Mouse (Mus musculus) hindbrain, embryonic 15.5 days (tissue): ENCODE measurements around the gene Prss48. TPM values are rescaled to one million over a fixed set of nuclear protein-coding genes. Genes with fewer than 3 reads are reported as not detected.
A peak's percentile ranks its signal among the peaks of the same experiment; 100 is the strongest.

ENCODE experiments used
- ATAC-seq: fragments of 200-750 bp; cut with Nextera tagmentation; 2 replicates; pipeline ENCODE4 v1.8.0; 2017; ENCODE audit warnings: low read depth, moderate number of reproducible peaks, moderate TSS enrichment; ENCODE audit not compliant: low FRiP score
- H3K27ac ChIP-seq: fragments of 300-500 bp; sonication (generic); replicated peaks from 2 replicates; pipeline ENCODE4 v1.5.1; 2015; ENCODE audit warnings: mild to moderate bottlenecking, inconsistent platforms
- H3K27me3 ChIP-seq: fragments of 300-500 bp; sonication (generic); 2 replicates; pipeline ENCODE4 v1.6.1; 2015; ENCODE audit warnings: control low read depth, inconsistent platforms
- H3K36me3 ChIP-seq: fragments of 300-500 bp; sonication (generic); 2 replicates; pipeline ENCODE4 v1.6.1; 2015; ENCODE audit warnings: control low read depth, inconsistent platforms
- H3K4me1 ChIP-seq: fragments of 300-500 bp; sonication (generic); replicated peaks from 2 replicates; pipeline ENCODE4 v1.6.1; 2015; ENCODE audit warnings: control low read depth, inconsistent platforms
- H3K4me2 ChIP-seq: fragments of 300-500 bp; sonication (generic); 2 replicates; pipeline ENCODE4 v1.6.1; 2015; ENCODE audit warnings: moderate library complexity, mild to moderate bottlenecking, inconsistent platforms
- H3K4me3 ChIP-seq: fragments of 300-500 bp; sonication (generic); 2 replicates; pipeline ENCODE4 v1.5.1; 2015; ENCODE audit warnings: mild to moderate bottlenecking, inconsistent platforms
- H3K9ac ChIP-seq: fragments of 300-500 bp; sonication (generic); 2 replicates; pipeline ENCODE4 v1.6.1; 2015; ENCODE audit warnings: inconsistent platforms
- H3K9me3 ChIP-seq: fragments of 300-500 bp; sonication (generic); 2 replicates; pipeline ENCODE4 v1.6.1; 2016; ENCODE audit warnings: control low read depth, inconsistent platforms
- WGBS: fragments of 180-500 bp; shearing (Covaris S2); methylation state at CpG from one replicate; pipeline ENCODE4 v1.1.7; 2015; 5-methylcytosine and 5-hydroxymethylcytosine counted together
- polyA plus RNA-seq: library from polyadenylated mRNA; unstranded; fragments of >200 nt; fragmentation: Nextera tagmentation; extraction: Ambion mirVana; gene quantifications from 2 replicates; pipeline ENCODE4 v1.2.1, GENCODE M21; 2015

Gene Prss48
- not detected in 2 replicates for polyA plus RNA-seq

DNA sequence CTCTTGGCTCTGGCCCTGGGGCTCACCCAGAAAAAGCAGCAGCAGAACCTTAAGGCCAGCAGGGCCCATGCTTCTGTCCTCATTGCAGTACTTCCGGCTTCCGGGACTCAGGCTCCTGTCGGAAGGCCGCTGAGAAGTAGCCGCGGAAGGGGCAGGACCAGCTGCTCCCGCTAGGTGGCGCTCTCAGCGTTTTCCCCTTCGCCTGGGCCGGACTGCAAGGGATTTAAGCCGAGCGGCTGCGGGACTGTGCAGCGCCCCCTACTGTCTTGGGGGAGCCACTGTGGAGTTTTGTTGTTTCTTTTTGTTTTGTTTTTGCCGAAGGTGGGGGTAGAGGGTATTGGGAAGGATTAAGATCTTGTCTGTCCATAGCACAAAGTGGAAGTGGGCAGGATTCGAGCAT is at the start of gene Prss48:
Gene Prss48, minus strand, starts transcription at position 69 of the 400 bp plus-strand sequence.
- ATAC-seq, result no peak
- Histone ChIP-seq H3K4me2 (no peak within 1 kb of the TSS), H3K27me3 (no peaks in the 10 kb centered on the region), H3K4me1 (no peaks in the 10 kb centered on the region), H3K9ac (no peak within 1 kb of the TSS), H3K27ac (no peak within 1 kb of the TSS), H3K4me3 (no peak within 1 kb of the TSS), H3K36me3 (no peaks in the 10 kb centered on the region), H3K9me3 (no peaks in the 10 kb centered on the region)
- 81% methylated on average over 17 of the region's 17 CpGs for WGBS

DNA sequence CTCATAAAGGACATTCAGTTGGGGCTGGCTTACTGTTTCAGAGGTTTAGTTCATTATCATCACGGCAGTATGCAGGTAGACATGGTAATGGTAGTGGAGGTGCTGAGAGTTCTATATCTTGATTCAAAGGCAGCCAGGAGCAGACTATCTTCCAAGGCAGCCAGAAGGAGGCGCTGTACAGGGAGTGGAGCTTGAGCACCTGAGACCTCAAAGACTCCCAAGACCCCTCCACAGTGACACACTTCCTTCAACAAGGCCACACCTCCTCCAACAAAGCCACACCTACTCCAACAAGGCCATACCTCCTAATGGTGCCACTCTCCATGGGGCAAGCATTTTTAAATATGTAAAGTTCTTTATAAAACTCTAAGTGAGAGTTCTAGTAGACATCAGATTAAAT is 46.8 kb upstream of the Prss48 start:
- Histone ChIP-seq H3K9ac (no peak overlapping the region), H3K4me3 (no peak overlapping the region), H3K36me3 (peaks cover 8% of the 10 kb centered on the region; the same call in 1 of the 2 replicates), H3K27ac (no peak overlapping the region), H3K9me3 (no peaks in the 10 kb centered on the region), H3K4me1 (no peaks in the 10 kb centered on the region), H3K27me3 (no peaks in the 10 kb centered on the region), H3K4me2 (no peak overlapping the region)
- 89% methylated on average over 2 of the region's 2 CpGs for WGBS
- ATAC-seq, result no peak

DNA sequence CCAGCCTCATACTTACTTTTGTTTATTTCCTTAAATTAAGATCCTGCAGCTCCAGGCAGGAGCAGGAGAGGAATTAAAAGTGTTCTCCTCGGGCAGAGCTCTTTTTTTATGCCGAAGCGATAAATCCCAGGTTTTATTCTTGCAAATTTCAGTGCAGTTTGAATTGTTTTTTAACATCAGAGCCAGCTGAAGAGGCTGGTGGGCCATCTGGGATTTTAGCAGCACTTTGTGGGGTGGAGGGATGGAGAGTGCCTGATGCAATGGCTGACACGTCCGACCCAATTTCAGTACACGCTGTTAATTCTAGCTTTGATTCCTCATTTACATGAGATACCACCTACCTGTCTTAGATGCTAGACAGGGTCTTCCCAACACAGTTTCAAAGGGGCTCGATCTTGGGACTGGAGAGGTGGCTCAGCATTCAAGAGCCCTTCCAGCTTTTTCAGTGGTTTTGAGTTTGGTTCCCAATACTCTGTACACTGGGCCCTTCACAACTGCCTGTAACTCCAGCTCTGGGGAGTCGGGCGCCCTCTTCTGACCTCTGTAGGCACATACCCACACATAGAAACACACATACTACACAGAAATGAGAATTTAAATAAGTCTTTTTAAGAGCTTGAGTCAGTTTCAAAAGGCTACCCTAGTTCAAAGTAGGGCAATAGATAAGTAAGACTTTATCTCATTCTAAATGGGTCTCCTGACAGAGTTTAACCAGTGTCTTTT is 45.6 kb upstream of the Prss48 start:
- no peak for ATAC-seq

DNA sequence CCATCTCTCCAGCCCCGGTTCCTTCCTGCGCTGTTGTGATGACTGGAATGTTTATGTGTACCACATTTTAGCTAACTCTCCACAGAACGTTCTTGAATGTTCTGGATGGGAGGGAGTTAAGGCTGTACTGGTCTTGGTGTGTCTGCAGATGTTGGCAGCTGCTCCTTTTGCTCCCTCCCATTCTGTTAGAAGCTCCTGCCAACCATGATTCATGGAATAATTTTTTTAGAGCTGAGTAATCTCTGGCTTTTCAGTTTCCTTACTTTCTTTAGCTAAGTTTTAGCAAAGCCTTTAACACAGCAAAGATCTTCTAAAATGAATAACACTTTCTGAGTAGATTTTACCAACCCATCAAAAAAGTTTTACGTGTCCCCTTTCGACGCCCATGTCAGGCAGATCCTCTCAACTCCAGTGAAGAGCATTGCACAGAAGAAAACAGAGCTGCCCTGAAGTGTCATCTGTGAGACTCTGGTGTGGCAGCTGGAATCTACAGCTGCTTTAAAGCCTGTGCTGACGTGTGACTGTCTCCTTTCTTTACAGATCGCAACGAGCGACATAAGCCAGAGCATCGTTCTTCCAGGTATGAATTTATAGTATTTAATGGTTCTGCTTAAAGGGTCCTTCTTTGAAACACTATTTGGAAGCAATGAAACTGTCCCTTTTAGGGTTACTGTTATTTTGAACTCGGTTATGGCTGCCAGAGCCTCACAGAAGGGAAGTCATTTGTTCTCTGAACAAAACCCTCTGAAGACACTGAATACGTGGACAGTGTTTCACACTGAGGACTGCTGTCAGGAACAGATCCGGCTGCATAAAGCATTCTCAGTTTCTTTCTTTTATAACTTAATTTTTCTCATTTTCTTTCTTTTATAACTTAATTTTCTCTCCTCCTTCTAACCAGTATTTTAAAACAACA is 38.3 kb upstream of the Prss48 start:
- ATAC-seq, result no peak
- Histone ChIP-seq H3K27me3 (no peaks in the 10 kb centered on the region), H3K36me3 (0 out of 2 replicates have a peak, but pooled peaks cover 5% of the 10 kb centered on the region), H3K4me3 (no peak overlapping the region), H3K4me2 (no peak overlapping the region), H3K27ac (no peak overlapping the region), H3K9me3 (no peaks in the 10 kb centered on the region), H3K4me1 (peaks cover 12% of the 10 kb centered on the region), H3K9ac (no peak overlapping the region)
- 69% methylated on average over 14 of the region's 14 CpGs for WGBS

More for the DNA sequence above, 45.6 kb upstream of the Prss48 start:
- Histone ChIP-seq H3K4me3 (no peak overlapping the region), H3K4me1 (no peaks in the 10 kb centered on the region), H3K9ac (no peak overlapping the region), H3K4me2 (no peak overlapping the region), H3K27me3 (no peaks in the 10 kb centered on the region), H3K36me3 (peaks cover 13% of the 10 kb centered on the region; the same call in 1 of the 2 replicates), H3K9me3 (no peaks in the 10 kb centered on the region), H3K27ac (no peak overlapping the region)
- WGBS, result 94% methylated on average over 9 of the region's 9 CpGs

DNA sequence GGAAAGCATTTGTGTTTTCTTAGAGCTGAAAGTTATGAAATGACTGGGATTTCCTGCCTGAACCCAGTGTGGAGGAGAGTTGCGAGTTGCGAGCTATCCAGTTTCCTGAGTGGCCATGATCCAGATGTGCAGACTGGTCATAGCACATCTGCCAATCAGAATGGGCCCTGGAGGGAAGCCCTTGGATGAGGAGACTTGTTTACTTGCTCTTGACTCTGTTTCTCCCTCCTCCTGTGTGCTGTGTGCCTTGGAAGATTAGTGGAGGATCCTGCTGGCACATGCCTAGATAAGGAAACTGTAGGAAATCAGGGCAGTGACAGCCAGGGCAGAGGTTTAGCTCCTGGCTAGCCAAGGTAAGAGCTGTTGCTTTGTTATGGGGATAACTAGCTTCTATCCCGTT is 36.4 kb upstream of the Prss48 start:
- no peak overlapping the region for H3K4me2 ChIP-seq
- 0 out of 2 replicates have a peak, but pooled peaks cover 5% of the 10 kb centered on the region for H3K36me3 ChIP-seq
- H3K9me3 ChIP-seq, result no peaks in the 10 kb centered on the region
- H3K4me1 ChIP-seq, result peaks cover 12% of the 10 kb centered on the region
- H3K27me3 ChIP-seq, result no peaks in the 10 kb centered on the region
- H3K27ac ChIP-seq, result 0 out of 2 replicates have a peak overlapping the region, but pooled peaks have one; percentile 11
- no peak overlapping the region for H3K4me3 ChIP-seq
- 59% methylated on average over 3 of the region's 3 CpGs for WGBS
- H3K9ac ChIP-seq, result peak overlapping the region; percentile 10; the same call in 1 of the 2 replicates
- ATAC-seq, result no peak

DNA sequence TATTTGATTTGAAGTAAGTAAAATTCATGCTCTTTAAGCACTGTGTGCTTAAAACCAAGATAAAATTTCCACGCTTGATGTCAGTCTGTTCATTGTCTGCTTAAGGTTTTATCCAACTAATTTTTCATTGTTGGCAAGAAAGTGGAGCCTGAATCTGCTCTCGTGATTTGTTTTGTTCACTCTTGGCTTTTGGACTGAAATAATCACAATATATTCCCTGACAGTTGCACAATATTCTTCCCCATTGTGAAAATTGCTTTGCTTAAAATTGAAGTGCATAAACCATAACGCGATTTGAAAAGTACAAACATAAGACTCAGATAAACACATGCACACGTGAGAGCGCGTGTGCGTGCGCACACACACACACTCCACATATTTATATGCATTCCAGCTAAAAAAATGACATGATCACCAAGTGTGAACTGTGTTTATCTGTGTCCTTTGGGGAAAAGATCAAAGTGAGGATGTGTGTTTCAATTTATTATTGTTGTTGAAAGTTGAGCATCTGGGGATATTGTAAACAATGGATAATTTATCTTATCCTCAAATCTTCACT is 35.7 kb upstream of the Prss48 start:
- peaks cover 12% of the 10 kb centered on the region for H3K4me1 ChIP-seq
- H3K4me3 ChIP-seq, result no peak overlapping the region
- no peak overlapping the region for H3K4me2 ChIP-seq
- no peak overlapping the region for H3K9ac ChIP-seq
- ATAC-seq, result no peak
- no peaks in the 10 kb centered on the region for H3K27me3 ChIP-seq
- 0 out of 2 replicates have a peak overlapping the region, but pooled peaks have one; percentile 11 for H3K27ac ChIP-seq
- H3K36me3 ChIP-seq, result 0 out of 2 replicates have a peak, but pooled peaks cover 2% of the 10 kb centered on the region
- no peaks in the 10 kb centered on the region for H3K9me3 ChIP-seq
- 88% methylated on average over 9 of the region's 9 CpGs for WGBS

DNA sequence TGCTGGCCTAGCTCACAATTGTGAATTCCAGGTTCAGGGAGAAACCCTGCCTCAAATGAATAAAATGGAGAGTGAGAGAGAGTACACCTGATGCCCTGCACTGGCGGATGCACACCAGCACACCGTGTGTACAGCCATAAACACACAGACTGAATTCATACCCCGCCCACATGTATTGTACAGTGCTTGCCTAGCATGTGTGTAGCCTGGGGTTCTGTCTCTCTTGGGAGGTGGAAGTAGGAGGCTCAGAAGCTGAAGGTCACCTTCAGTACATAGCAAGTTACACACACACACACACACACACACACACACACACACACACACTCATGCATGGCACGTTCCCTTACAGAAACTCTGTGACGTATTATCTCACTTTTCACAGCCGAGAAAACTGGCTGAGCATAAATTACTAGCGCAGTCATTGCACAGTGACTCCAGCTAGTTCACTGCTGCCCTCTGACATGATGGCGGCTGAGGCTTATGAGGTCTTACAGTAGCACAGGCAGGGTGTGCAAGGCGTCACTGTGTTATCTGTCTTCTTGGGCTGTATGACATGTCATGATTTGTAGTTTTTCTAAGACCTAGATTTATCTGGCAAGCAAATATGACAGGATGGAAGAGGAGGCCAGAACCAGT is 31.3 kb upstream of the Prss48 start:
- Histone ChIP-seq H3K9ac (no peak overlapping the region), H3K4me2 (no peak overlapping the region), H3K36me3 (no peaks in the 10 kb centered on the region), H3K9me3 (no peaks in the 10 kb centered on the region), H3K27me3 (no peaks in the 10 kb centered on the region), H3K4me3 (no peak overlapping the region), H3K27ac (no peak overlapping the region), H3K4me1 (peaks cover 1% of the 10 kb centered on the region)
- WGBS, result 80% methylated on average over 9 of the region's 9 CpGs
- ATAC-seq, result 0 out of 2 replicates have a peak, but pooled peaks have one; percentile 30

DNA sequence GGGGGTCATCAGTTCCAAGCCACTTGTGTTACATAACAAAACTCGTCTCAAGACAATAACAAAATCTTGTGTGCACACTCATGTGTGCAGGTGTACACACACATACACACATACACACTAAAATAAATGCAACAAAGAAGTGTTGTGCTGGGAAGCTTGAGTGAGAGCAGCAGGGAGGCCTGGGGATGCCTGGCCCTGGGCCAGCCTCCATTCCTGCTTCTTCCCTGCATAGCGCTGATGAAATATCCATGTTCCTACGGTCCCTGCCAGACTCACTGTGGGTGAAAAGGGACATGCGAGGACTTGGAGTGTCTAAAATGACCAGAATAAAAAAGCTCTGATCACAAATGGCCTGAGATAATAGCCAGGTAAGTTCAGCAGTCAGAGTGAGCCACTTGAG is 28.3 kb upstream of the Prss48 start:
- Histone ChIP-seq H3K4me2 (no peak overlapping the region), H3K27me3 (no peaks in the 10 kb centered on the region), H3K9ac (no peak overlapping the region), H3K9me3 (no peaks in the 10 kb centered on the region), H3K4me3 (no peak overlapping the region), H3K36me3 (no peaks in the 10 kb centered on the region), H3K4me1 (no peaks in the 10 kb centered on the region), H3K27ac (no peak overlapping the region)
- 58% methylated on average over 4 of the region's 4 CpGs for WGBS
- no peak for ATAC-seq

DNA sequence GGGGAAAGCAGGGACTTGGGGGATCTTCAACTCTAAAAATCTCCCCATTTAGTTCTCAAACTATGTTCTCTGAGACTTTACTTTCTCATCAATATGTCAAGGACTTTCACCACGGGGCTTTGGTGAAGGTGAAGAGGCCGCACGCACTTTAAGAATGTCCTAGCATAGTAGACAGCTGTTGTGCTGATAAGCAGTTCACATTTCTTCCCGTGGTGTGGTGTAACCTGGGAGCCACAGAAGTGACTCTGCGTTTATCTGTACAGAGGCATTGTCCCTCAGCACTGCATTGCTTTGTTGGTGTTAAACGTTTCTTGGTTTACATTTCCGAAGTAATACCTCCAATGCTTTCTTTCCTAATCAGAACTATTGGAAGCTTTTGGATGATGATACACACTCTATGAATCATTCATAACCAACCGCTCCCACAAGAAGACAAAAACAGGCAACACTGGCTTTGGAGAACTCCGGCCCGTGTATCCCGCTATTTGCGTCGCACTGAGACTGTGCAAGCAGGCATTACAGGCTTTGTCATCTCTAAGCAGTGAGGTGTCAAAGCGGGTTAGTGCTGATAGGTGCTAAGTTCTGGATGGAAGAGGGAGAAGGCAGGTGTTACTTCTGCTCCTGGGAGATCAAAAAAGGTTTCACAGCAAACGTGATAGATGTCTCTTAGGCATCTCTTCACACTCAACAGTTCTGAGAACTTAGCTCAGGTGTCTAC is 26.5 kb upstream of the Prss48 start:
- H3K27ac ChIP-seq, result no peak overlapping the region
- no peak overlapping the region for H3K9ac ChIP-seq
- WGBS, result 86% methylated on average over 15 of the region's 15 CpGs
- ATAC-seq, result no peak
- no peaks in the 10 kb centered on the region for H3K4me1 ChIP-seq
- no peak overlapping the region for H3K4me2 ChIP-seq
- H3K9me3 ChIP-seq, result no peaks in the 10 kb centered on the region
- no peak overlapping the region for H3K4me3 ChIP-seq
- no peaks in the 10 kb centered on the region for H3K27me3 ChIP-seq
- H3K36me3 ChIP-seq, result no peaks in the 10 kb centered on the region

DNA sequence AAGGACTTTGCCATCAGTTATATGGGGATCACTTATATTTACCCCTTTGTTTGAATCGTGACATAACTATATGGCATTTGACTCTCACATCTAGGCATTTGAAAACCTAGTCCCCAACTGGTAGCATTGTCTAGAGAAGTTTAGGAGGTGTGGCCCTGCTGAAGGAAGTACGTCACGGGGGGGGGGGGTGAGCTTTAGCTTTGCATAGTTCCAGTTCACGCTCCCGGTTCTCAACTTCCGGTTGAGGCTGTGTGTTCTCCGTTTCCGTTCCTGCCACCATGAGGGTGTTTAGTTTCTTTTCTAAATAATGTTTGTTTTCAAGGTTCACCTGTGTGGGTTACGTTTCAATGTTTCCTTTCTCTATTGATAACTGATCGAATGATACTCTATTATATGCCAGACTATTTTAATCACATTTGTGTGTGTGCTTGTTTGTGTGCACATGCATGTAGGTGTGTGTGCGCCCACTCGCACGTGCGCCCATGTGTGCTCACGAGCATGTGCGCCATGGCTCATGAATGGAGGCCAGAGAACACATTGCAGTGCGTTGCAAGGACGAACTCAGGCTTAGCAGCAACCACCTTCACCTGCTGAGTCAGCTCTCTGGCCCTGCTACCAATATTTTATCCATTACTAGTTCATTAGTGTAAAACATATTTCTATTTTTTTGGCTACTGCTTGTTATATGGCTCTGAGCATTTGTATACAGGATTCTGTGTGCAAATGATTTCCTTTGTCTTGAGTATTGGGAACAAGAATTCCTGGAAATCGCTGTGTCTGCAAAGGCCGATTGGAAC is 23.2 kb upstream of the Prss48 start:
- no peaks in the 10 kb centered on the region for H3K36me3 ChIP-seq
- H3K4me1 ChIP-seq, result no peaks in the 10 kb centered on the region
- H3K4me3 ChIP-seq, result no peak overlapping the region
- no peak overlapping the region for H3K9ac ChIP-seq
- no peak for ATAC-seq
- no peaks in the 10 kb centered on the region for H3K9me3 ChIP-seq
- H3K4me2 ChIP-seq, result no peak overlapping the region
- H3K27ac ChIP-seq, result no peak overlapping the region
- no peaks in the 10 kb centered on the region for H3K27me3 ChIP-seq
- 97% methylated on average over 20 of the region's 20 CpGs for WGBS
